Mouse (Mus musculus) testis, adult 2 months (tissue): Measurements from ENCODE around the gene Ethe1.

Source experiments
- CTCF ChIP-seq: fragments of 200-500 bp; IDR thresholded peaks from 2 replicates; pipeline ENCODE4 v1.5.1; 2012; ENCODE audit warnings: low read depth, mild to moderate bottlenecking, inconsistent platforms, low read length, moderate library complexity; ENCODE audit not compliant: control insufficient read depth, insufficient read depth, insufficient replicate concordance
- POLR2A ChIP-seq: fragments of 200-500 bp; IDR thresholded peaks from 2 replicates; pipeline ENCODE4 v1.6.1; 2012; ENCODE audit warnings: low read depth, mild to moderate bottlenecking, inconsistent platforms, low read length, moderate library complexity; ENCODE audit not compliant: control insufficient read depth

DNA sequence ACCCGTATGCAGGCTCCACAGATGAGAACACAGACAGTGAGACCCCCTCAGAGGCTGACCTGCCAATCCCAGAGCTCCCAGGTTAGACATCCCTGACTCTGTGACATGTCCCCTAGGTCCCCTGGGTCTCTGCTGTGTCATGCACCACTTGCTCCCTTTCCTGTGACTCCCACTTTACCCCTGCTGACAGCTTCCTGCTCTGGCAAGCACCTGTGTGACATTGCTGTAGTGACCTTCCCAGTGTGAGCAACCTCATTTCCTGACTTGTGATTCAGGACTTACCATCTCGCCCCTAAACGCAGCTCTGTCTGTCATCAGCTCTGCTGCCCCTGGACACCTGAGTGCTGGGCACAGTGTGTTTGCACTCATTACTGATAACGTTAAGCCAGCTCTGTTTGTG, 16.3 kb upstream of the Ethe1 start:
- TF ChIP-seq POLR2A: no peak
- TF ChIP-seq CTCF: no peak
